Mouse (Mus musculus): Measurements from ENCODE around the gene Cfap54.

The Cfap54 gene

DNA sequence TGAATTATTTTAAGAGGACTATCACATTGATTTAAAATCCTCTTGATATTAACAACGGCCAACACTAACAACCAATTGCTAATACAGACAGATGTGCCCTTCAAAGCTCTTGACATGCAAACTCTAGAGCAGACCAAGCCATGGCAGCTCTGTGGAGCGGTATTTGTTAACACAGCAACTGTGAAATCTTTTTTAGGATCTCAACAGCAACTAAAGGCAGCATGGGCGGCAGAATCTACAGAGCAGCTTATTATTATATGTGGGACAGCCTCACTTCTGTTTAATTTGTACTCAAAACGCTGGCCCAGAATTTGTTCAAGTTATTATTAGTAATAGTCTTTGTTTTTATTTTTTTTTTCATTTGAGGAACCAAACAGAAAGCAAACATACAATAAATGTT is 28.1 kb downstream of the Cfap54 start:
- no peak for DNase-seq (ENCODE audit: low spot score)

DNA sequence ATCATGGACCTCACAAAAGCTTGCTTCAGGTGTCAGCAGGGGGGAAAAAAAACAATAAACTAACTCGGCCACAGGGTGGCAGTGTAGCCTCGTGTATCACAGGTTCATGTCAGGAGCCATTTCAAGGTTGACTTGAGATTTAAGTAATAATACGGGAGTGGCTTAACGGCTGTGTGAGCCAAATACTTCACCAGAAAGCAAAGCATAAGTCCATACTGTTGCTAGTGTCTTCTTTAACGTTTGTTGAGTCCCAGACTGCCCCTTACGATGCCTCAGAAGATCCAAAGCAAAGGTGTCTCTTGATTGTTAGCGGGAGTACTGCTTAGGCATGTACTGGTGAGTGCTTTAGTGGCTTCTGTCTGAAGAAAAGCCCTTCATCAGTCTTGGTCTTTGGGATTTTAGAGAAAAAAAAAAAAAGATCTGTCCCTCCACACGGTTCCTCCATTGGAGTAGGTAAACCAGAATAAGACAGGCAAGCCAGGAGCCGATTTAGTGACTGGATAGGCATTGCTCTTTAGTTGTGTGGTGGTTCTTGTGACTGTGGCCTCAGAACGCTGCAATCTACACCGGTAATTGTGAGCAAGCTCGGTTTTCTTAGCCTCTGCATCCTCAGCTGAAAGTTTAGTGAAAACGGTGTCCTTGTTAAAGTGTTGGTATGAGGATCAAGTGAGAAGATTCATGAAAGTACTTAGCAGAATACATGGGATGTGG is 30.2 kb downstream of the Cfap54 start:
- DNase-seq (ENCODE audit: low spot score) = peak; percentile 34

GRCm38 (mm10) chr10:93050571-93050970 is 30.8 kb downstream of the Cfap54 start:
- no peak for DNase-seq (ENCODE audit: low spot score)

- no peak for DNase-seq (ENCODE audit: low spot score)
These were observed 38.2 kb downstream of the Cfap54 start for GRCm38 (mm10) chr10:93043195-93043594.

GRCm38 (mm10) chr10:93041850-93042249 is 39.6 kb downstream of the Cfap54 start:
- no peak for DNase-seq (ENCODE audit: low spot score)

GRCm38 (mm10) chr10:93041392-93041791 is 40.0 kb downstream of the Cfap54 start:
- no peak for DNase-seq (ENCODE audit: low spot score)

DNA sequence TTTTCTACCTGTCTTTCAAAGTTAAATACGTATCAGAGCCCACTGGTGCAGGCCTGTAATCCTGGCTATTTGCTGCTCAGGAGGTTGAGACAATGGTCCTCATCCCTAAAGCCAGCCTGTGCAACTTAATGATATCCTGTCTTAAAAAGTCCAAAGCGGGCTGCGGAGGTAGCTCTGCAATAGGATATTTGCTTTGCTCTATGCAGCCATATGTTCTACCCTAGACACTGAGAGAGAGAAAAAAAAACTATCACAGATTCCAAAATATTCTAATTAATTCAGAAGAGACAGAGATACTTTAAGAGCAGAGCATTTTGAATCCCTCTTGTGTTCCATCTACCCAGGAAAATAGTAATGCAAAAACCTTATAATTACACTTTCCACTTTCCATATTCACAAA is 44.9 kb downstream of the Cfap54 start:
- no peak for DNase-seq (ENCODE audit: low spot score)

DNA sequence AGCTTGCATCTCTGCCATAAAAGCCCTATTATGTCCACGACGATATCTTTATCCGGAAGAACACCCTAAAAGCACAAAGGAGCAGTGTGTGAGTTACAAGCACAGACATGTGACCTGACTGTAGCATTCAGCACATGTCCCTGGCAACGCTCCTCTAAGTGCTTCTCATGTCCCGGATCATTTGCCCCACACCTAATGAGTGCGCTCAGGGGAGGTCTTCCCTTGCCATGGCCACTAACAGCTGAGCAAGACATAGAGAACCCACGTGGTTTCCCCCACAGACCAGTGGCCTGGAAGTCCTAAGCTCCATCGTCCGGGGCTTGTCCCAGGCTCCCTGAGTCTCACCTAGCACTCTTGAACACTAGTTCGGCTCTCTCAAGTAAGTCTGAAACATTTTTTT is 45.9 kb downstream of the Cfap54 start:
- DNase-seq (ENCODE audit: low spot score) = no peak

DNA sequence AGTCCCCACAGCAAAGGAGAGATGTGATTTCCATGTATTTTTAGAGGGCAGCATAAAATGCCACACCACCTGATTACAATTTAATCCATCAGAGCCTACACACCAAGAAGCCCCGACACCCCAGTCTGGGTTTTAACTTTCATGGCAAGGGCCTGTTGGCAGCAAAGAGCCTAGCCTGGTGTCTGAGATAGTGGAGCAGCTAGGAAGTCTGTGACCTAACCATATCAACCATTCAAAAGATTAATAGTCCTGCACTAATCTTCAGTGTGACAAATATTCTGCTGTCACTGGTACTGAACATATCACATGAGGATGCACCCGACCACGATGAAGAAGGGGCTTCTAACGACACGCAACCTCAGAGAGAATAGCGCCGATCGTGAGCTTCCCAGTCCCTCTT is 58.1 kb downstream of the Cfap54 start:
- DNase-seq (ENCODE audit: low spot score) = no peak

GRCm38 (mm10) chr10:93014059-93014795 is 67.2 kb downstream of the Cfap54 start:
- no peak for DNase-seq (ENCODE audit: low spot score)

DNA sequence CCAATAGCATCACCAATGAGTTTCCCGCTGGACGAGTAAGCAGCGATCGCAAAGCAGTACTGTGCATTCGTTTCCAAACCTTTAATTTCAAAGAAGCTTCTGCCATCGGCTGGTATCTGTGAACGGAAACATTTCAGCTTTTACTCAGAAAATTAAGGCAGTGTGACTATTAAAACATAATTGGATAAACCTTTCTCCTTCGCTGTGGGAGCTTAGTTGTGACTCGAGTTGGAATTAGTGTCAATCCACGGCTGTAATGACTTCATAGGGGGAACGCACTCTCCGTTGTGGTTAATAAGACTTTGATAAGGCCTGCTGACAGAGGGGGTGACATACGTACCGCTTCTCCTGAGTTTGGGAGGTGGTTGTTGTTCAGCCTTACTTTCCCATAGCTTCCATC is 70.3 kb downstream of the Cfap54 start:
- DNase-seq (ENCODE audit: low spot score) = no peak

DNA sequence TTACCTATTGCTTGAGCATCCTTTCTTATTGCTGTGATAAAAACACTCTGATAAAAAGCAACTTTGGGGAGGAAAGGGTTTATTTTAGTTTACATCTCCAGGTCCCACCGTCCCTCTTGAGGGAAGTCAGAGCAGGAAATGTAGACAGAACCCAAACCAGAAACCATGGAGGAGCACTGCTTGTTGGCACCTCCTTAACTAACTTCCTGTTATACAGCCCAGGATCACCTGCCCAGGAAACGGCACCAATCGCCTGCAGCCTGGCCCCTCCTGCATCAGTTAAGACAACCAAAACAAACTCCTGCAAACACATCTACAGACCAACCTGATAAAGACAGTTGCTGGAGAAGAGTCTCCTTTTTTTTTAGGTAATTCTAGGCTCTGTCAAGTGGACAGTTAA is 74.4 kb downstream of the Cfap54 start:
- no peak for DNase-seq (ENCODE audit: low spot score)

GRCm38 (mm10) chr10:93006405-93006804 is 75.0 kb downstream of the Cfap54 start:
- no peak for DNase-seq (ENCODE audit: low spot score)

DNA sequence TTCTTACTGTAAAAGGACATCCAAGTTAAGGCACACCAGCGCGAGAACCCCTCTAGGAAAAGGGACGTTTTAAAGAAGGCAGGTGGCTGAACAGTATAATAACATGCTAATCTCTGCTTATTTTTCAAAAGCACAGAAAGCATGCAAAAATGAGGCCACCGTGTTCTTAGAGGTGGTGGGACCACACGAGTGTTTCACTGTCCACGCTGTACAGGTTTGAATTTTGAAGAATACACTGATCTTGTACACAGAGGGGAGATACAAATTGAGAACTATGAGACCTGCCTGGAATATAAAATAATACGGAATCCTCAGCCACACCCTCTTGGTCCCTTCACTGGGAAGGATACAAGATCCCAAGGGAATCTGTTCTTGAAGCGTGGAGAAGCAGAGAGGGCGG is 82.9 kb downstream of the Cfap54 start:
- DNase-seq (ENCODE audit: low spot score) = no peak

GRCm38 (mm10) chr10:92995186-92995585 is 86.2 kb downstream of the Cfap54 start:
- DNase-seq (ENCODE audit: low spot score) = no peak

GRCm38 (mm10) chr10:92994340-92994739 is 87.1 kb downstream of the Cfap54 start:
- DNase-seq (ENCODE audit: low spot score) = no peak

DNA sequence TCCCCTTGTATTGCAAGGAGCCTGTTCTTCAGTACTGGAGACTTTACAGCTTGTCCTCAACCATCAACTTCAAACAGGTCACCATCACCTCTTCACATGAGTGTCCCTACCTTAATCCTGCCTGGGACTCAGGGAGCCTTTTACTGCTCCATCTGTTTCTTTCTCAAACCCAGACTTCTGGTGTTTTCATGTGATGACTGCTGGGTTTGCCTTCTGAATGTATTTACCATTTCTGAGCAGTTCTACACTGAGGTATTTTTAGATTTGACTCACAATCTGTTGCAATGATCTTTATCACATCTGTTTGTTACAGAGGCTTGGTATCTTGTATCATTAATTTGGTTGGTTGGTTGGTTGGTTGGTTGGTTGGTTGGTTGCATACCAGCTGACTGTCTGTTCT is 88.9 kb downstream of the Cfap54 start:
- DNase-seq (ENCODE audit: low spot score) = no peak

DNA sequence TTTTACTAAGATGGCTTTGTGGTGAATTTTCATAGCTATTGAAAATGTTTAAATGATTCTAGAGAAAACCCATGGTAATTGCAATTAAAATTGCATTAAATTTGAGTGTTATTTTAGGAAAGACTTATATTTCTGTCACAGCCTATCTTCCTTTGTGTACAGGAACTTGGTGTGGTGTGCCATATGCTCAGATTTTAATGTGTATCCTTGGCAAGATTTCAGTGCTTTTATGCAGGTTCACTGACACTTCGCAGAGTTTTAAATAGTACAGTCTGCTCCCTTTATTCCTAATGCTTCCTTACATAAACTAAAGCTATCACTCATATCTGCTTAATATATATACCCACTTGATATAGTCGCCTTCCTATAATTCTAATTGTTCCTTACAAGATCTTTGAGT is 90.8 kb downstream of the Cfap54 start:
- DNase-seq (ENCODE audit: low spot score) = no peak

- DNase-seq (ENCODE audit: low spot score) = no peak
These were observed 116.3 kb downstream of the Cfap54 start for GRCm38 (mm10) chr10:92965134-92965533.

GRCm38 (mm10) chr10:92950044-92950443 is 131.4 kb downstream of the Cfap54 start:
- no peak for DNase-seq (ENCODE audit: low spot score)

- no peak for DNase-seq (ENCODE audit: low spot score)
These were observed 138.4 kb downstream of the Cfap54 start for GRCm38 (mm10) chr10:92942848-92943645.

- no peak for DNase-seq (ENCODE audit: low spot score)
These were observed 139.8 kb downstream of the Cfap54 start for GRCm38 (mm10) chr10:92941616-92942015.

DNA sequence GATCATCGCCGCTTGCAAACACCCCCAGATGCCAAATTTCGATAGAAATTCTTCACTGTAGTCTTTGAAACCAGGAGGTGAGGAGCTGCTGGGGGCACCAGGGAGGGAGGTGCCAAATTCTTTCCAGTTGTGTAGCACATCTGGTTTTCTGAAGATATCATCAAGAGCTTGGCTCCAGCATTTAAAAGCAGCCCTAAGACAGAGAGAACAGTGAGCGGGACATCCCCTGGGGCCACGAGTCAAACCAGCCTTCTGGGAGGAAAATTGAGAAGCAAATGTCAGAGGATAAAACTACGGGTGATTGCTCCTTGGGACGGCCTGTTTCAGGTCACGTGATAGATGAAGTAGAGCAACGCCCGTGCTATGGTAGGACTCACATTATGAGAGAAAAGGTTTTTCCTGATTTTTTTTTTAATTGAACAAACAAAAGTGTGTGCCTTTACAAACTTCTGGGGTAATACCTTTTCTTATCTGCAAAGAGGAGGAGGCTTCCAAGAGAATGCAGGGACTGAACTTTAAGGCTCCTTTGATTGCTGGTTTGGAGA is 143.6 kb downstream of the Cfap54 start:
- DNase-seq (ENCODE audit: low spot score) = no peak
